8 mouse cellular contexts compared by ENCODE assay signal in the genomic region with DNA sequence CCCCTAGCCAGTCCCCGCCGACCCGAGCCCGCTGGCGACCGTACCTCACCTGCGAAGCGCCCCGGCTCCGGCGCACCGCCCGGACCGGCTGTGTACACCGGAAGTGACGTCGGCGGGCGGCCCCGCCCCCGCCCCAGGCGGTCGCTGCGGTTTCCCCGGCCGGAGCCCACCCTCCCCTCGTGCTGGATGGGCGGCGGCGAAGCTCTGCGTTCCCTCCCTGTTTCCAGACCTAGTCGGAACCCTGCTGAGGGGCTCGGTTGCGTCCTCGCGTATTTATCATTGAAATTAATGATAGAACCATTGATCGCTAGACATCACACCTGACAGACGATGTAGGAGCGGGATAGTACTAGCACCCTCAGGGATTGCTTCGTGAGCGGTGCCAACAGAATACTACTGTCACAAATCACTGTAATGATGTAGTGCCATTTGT. TPM values are rescaled to one million over a fixed set of nuclear protein-coding genes. Genes with fewer than 3 reads are reported as not detected.
A peak's percentile ranks its signal among the peaks of the same experiment; 100 is the strongest.
DNase-seq lines count a peak whose midpoint lies in the region; ATAC-seq lines count a peak whose summit lies in the region.

4931406P16Rik (minus strand) TSS at position 109 of the 433 bp plus-strand sequence.

- DNase-seq in MN1 (ENCODE audit: low spot score), result peak; percentile 82
- peak; percentile 86 for DNase-seq in cerebellum, adult 9-10 months
- peak; percentile 76 to 85 for DNase-seq in frontal cortex, postnatal 10 days (ENCODE audit: low spot score in 2 of 2)
- DNase-seq in layer of hippocampus, postnatal 14 days (ENCODE audit: low spot score in 2 of 2), result peak; percentile 85 to 87
- DNase-seq in lung, postnatal 14 days, result peak; percentile 90
- DNase-seq in retina, adult 2 months (ENCODE audit: low read depth, low spot score), result peak; percentile 68
- DNase-seq in thymus, postnatal 36 days, result peak; percentile 86 to 88

- H3K4me3 ChIP-seq in hindbrain, embryonic 12.5 days, result peak within 1 kb of the TSS; percentile 99

- peak within 1 kb of the TSS; percentile 75 for H3K4me2 ChIP-seq in hindbrain, embryonic 12.5 days (replicated peaks)

- no peaks in the 10 kb centered on the region for H3K9me3 ChIP-seq in hindbrain, embryonic 12.5 days (replicated peaks)

- peak within 1 kb of the TSS; percentile 91 for H3K27ac ChIP-seq in hindbrain, embryonic 12.5 days

- no peaks in the 10 kb centered on the region for H3K36me3 ChIP-seq in hindbrain, embryonic 12.5 days

- peaks cover 3% of the 10 kb centered on the region; the same call in 1 of the 2 replicates for H3K4me1 ChIP-seq in hindbrain, embryonic 12.5 days

- peak within 1 kb of the TSS; percentile 95 for H3K9ac ChIP-seq in hindbrain, embryonic 12.5 days

- ATAC-seq in hindbrain, embryonic 12.5 days (ENCODE audit: low FRiP score), result peak; percentile 96

- H3K27me3 ChIP-seq in hindbrain, embryonic 12.5 days, result no peaks in the 10 kb centered on the region

- under 1% methylated on average over 40 of the region's 41 CpGs for WGBS in hindbrain, embryonic 12.5 days

RNA-seq across cellular contexts. Expression of gene 4931406P16Rik, which starts in this region (rescaled TPM):
- 34.3 and 35.8 TPM in 2 replicates for polyA plus RNA-seq in hindbrain, embryonic 12.5 days (2016; fragmentation: Nextera tagmentation; extraction: Ambion mirVana)
- total RNA-seq in layer of hippocampus, postnatal 14 days (2021), result 10 to 100 TPM; 44.7 to 50.9 TPM

Comparison
In these comparisons a context has a peak if more than half of its experiments do, and no peak if none do; other contexts are left out.
1. Peak in every context shown above with its lines: DNase-seq, ATAC-seq, H3K4me3 ChIP-seq and H3K27ac ChIP-seq.